Mouse (Mus musculus): ENCODE results near the gene Col5a1.

- TF ChIP-seq TCF3 (IDR thresholded peaks at IDR 0.05; ENCODE audit: insufficient read length, low read depth) (no peak), POLR2A (IDR thresholded peaks at IDR 0.05; ENCODE audit: insufficient read length, low read depth) (no peak), TCF12 (IDR thresholded peaks at IDR 0.05; ENCODE audit: insufficient read depth, poor library complexity, severe bottlenecking) (no peak)
Observed at GRCm38 (mm10) chr2:27917177-27917576, 31.0 kb downstream of the Col5a1 start.

Measured in myocyte (in vitro differentiated cells).